In genomic region chr2:63982351-63982751, GRCm38 (mm10) we compare ENCODE assay signal across 13 mouse cellular contexts.
DNase-seq lines count a peak whose midpoint lies in the region; ATAC-seq lines count a peak whose summit lies in the region.
"Had no signal": no experiment of that assay in that cellular context is flagged by ENCODE, and none has a peak within 500 bp of the region (broad histone marks: within the 10 kb centered on the region; RNA-seq: fewer than 3 reads in every experiment).

No protein-coding gene starts in this region.

- 19% methylated on average over 4 of the region's 4 CpGs for WGBS in midbrain, embryonic 16.5 days
- WGBS in liver, embryonic 12.5 days (ENCODE audit: insufficient replicate concordance), result 39% methylated on average over 4 of the region's 4 CpGs

- H3K9ac ChIP-seq in midbrain, embryonic 16.5 days (ENCODE audit: low read depth, low read length), result no peak overlapping the region
- H3K9ac ChIP-seq in liver, embryonic 12.5 days, result no peak overlapping the region
- H3K9ac ChIP-seq: intestine, embryonic 15.5 days had no signal

- H3K27me3 ChIP-seq in midbrain, embryonic 16.5 days (ENCODE audit: control insufficient read depth, insufficient read depth, low read depth, low read length), result no peaks in the 10 kb centered on the region
- no peaks in the 10 kb centered on the region for H3K27me3 ChIP-seq in liver, embryonic 12.5 days (replicated peaks)
- H3K27me3 ChIP-seq: intestine, embryonic 15.5 days had no signal

- no peak overlapping the region for H3K4me2 ChIP-seq in midbrain, embryonic 16.5 days (ENCODE audit: low read length)
- H3K4me2 ChIP-seq in liver, embryonic 12.5 days, result no peak overlapping the region
- H3K4me2 ChIP-seq: intestine, embryonic 15.5 days had no signal

- H3K4me1 ChIP-seq in midbrain, embryonic 16.5 days (ENCODE audit: control insufficient read depth, insufficient read depth, low read length), result peaks cover 15% of the 10 kb centered on the region
- no peaks in the 10 kb centered on the region for H3K4me1 ChIP-seq in liver, embryonic 12.5 days
- H3K4me1 ChIP-seq: intestine, embryonic 15.5 days had no signal

- ATAC-seq in midbrain, embryonic 16.5 days, result peak; percentile 47; the same call in 1 of the 2 replicates
- no peak for ATAC-seq in liver, embryonic 12.5 days
- ATAC-seq: intestine, embryonic 15.5 days had no signal

- H3K36me3 ChIP-seq in midbrain, embryonic 16.5 days (ENCODE audit: control insufficient read depth, insufficient read depth, low read length), result peaks cover 4% of the 10 kb centered on the region; the same call in 1 of the 2 replicates
- H3K36me3 ChIP-seq in liver, embryonic 12.5 days, result peaks cover 15% of the 10 kb centered on the region
- H3K36me3 ChIP-seq: intestine, embryonic 15.5 days had no signal

- peak overlapping the region; percentile 12; the same call in 1 of the 2 replicates for H3K27ac ChIP-seq in midbrain, embryonic 16.5 days (ENCODE audit: low read length)
- H3K27ac ChIP-seq in liver, embryonic 12.5 days, result no peak overlapping the region
- H3K27ac ChIP-seq: intestine, embryonic 15.5 days had no signal

- intact Hi-C loops in heart, postnatal 25 days (cut with DNase I), result loop anchor here (5.0 kb wide), 1 partner anchor 115 kb away; the partner anchor contains the start of gene Fign

- no peak overlapping the region for H3K4me3 ChIP-seq in midbrain, embryonic 16.5 days (ENCODE audit: low read depth, low read length)
- no peak overlapping the region for H3K4me3 ChIP-seq in liver, embryonic 12.5 days
- H3K4me3 ChIP-seq: intestine, embryonic 15.5 days; myocyte had no signal

- no peaks in the 10 kb centered on the region for H3K9me3 ChIP-seq in midbrain, embryonic 16.5 days (replicated peaks; ENCODE audit: control insufficient read depth, low read length, poor library complexity, severe bottlenecking)
- no peaks in the 10 kb centered on the region for H3K9me3 ChIP-seq in liver, embryonic 12.5 days (replicated peaks)
- H3K9me3 ChIP-seq: intestine, embryonic 15.5 days had no signal

- DNase-seq in layer of hippocampus, adult 11-12 months (ENCODE audit: low spot score), result peak; percentile 4
- DNase-seq in layer of hippocampus, adult 9-11 months, result no peak
- peak; percentile 95 for DNase-seq in heart, adult 11 months
- peak; percentile 6 for DNase-seq in heart, postnatal 25 days (ENCODE audit: low spot score)
- no peak for DNase-seq in urinary bladder, postnatal 36 days (ENCODE audit: low spot score in 2 of 2)
- DNase-seq in cerebellum, postnatal 14 days, result no peak
- DNase-seq: adrenal gland, adult 8-10 months; B cell, adult 2 months; layer of hippocampus, postnatal 36 days had no signal

Comparison
In these comparisons a context has a peak if more than half of its experiments do, and no peak if none do; other contexts are left out.
1. DNase-seq: peak in layer of hippocampus, adult 11-12 months (single experiment), heart, adult 11 months (single experiment) and heart, postnatal 25 days (single experiment); none in layer of hippocampus, adult 9-11 months (single experiment), urinary bladder, postnatal 36 days (0 of 2) and cerebellum, postnatal 14 days (0 of 2).